Mouse (Mus musculus) liver, postnatal 0 days (tissue): ENCODE measurements around the gene Riox1.

ENCODE experiments used
- CTCF ChIP-seq: sonication (generic); IDR thresholded peaks from 2 replicates; pipeline ENCODE4 v1.5.1; 2016; ENCODE audit warnings: antibody characterized with exemption, low read depth
- EP300 ChIP-seq: IDR thresholded peaks from 2 replicates; pipeline ENCODE4 v1.6.1; 2016; ENCODE audit warnings: antibody characterized with exemption, low read depth, mild to moderate bottlenecking

GRCm38 (mm10) chr12:83988483-83988882 is 38.1 kb downstream of the Riox1 start:
- TF ChIP-seq CTCF (no peak), EP300 (no peak)
